Mouse (Mus musculus) C2C12 (cell line): Measurements from ENCODE around the gene Cd151. TPM values are rescaled to one million over a fixed set of nuclear protein-coding genes. Genes with fewer than 3 reads are reported as not detected.

Experiments
- H3K27me3 ChIP-seq: one replicate; pipeline ENCODE4 v1.6.1; 2011; ENCODE audit not compliant: control insufficient read depth, insufficient read depth, insufficient read length
- H3K36me3 ChIP-seq: one replicate; pipeline ENCODE4 v1.6.1; 2011; ENCODE audit not compliant: control insufficient read depth, insufficient read depth
- H3K4me3 ChIP-seq: one replicate; pipeline ENCODE4 v1.5.1; 2011; ENCODE audit warnings: mild to moderate bottlenecking, control low read depth; ENCODE audit not compliant: poor library complexity, insufficient read depth, severe bottlenecking
- H3K79me2 ChIP-seq: one replicate; pipeline ENCODE4 v1.6.1; 2011; ENCODE audit not compliant: control insufficient read depth, insufficient read depth
- H3K79me3 ChIP-seq: one replicate; pipeline ENCODE4 v1.6.1; 2011; ENCODE audit warnings: low read depth, control low read depth
- H3ac ChIP-seq: one replicate; pipeline ENCODE3; 2011; ENCODE audit warnings: low read depth; ENCODE audit not compliant: control insufficient read depth, insufficient read length
- CEBPB ChIP-seq: IDR thresholded peaks from one replicate; pipeline ENCODE4 v1.6.1; 2011; ENCODE audit warnings: low read depth, mild to moderate bottlenecking, control low read depth, moderate library complexity
- CTCF ChIP-seq: IDR thresholded peaks from one replicate; pipeline ENCODE4 v1.5.1; 2011; ENCODE audit not compliant: control insufficient read depth, insufficient read depth, insufficient read length
- FOSL1 ChIP-seq: IDR thresholded peaks from one replicate; pipeline ENCODE4 v1.8.0; 2011; ENCODE audit warnings: mild to moderate bottlenecking, low read length; ENCODE audit not compliant: poor library complexity, insufficient read depth, severe bottlenecking
- MAX ChIP-seq: IDR thresholded peaks from one replicate; pipeline ENCODE4 v1.6.1; 2011; ENCODE audit warnings: mild to moderate bottlenecking, control low read depth
- MYOD1 ChIP-seq: IDR thresholded peaks from one replicate; pipeline ENCODE4 v1.6.1; 2011; ENCODE audit warnings: low read depth; ENCODE audit not compliant: control insufficient read depth, insufficient read length
- MYOG ChIP-seq: IDR thresholded peaks from one replicate; pipeline ENCODE4 v1.6.1; 2011; ENCODE audit not compliant: control insufficient read depth, insufficient read length; ENCODE audit errors: extremely low read depth
- USF1 ChIP-seq: IDR thresholded peaks from one replicate; pipeline ENCODE4 v1.6.1; 2011; ENCODE audit warnings: low read depth, mild to moderate bottlenecking, control low read depth, moderate library complexity
- polyA plus RNA-seq: library from polyadenylated mRNA; unstranded; fragments of >200 nt; fragmentation: generic; extraction: Trizol; gene quantifications from one replicate; pipeline ENCODE4 v1.2.1, GENCODE M21; 2012; ENCODE audit warnings: missing spikeins

Gene Cd151
- polyA plus RNA-seq, 1 experiment = 334 TPM

DNA sequence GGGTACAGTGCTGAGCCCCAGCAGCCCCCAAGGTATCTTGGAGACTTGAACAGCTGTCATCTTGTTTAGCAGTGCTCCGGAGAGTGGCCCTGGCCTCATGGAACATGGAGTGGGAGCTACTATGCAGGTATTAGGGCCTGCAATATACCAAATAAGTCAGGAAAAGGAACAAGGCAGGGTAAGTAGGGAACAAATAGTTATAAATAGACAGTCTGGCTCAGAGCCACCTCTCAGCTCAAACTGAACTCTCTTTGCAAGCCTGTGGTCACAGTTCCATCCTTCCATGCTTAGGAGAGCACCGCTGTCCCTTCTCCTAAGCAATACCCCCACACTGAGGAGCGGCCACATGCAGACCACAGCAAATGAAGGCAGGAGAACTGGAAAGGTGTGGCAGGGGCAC, 30.4 kb downstream of the Cd151 start:
- Histone ChIP-seq H3K27me3 (no peaks in the 10 kb centered on the region), H3K79me2 (no peaks in the 10 kb centered on the region), H3ac (no peak overlapping the region), H3K79me3 (no peaks in the 10 kb centered on the region), H3K4me3 (no peak overlapping the region), H3K36me3 (peaks cover 8% of the 10 kb centered on the region)
- no peak for TF ChIP-seq USF1

DNA sequence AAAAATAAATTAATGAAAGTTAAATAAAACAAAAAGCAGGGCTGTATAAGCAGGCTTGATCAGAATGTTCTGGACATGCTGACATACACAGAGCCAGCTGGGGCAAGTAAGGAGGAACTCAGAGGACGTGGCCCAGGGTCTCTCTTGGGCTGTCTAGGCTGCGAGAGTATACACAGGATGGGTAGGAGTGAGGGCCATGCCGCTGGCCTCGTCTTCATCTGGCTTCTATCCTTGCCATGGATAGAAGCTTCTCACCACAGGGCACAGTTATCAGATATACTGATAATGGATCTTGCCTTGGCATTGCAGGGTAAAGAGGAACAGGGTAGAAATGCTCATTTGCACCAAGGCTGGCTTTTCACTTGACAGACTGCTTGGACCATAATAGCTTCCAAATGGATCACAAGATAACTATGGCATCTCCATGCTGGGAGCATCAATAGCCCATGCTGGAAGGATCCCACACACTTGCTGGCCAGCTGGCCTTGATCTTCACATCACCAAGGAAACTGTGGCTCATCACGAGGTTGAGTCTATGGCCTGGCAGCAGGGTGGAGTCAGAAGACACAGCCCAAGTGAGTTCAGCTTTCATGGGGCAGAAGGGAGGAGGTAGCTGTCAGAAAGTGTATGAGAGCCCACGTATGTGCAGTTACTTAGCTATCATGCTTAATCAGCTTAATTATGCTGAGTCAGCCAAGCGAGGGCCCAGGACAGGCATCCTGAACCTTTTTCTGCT, 34.8 kb downstream of the Cd151 start:
- Histone ChIP-seq H3K36me3 (no peaks in the 10 kb centered on the region), H3K4me3 (no peak overlapping the region), H3K27me3 (no peaks in the 10 kb centered on the region), H3K79me2 (no peaks in the 10 kb centered on the region), H3ac (no peak overlapping the region), H3K79me3 (no peaks in the 10 kb centered on the region)
- TF ChIP-seq MYOD1 = no peak
- TF ChIP-seq MYOG = no peak
- no peak for TF ChIP-seq FOSL1
- no peak for TF ChIP-seq USF1
- TF ChIP-seq CEBPB = no peak
- no peak for TF ChIP-seq CTCF
- no peak for TF ChIP-seq MAX

DNA sequence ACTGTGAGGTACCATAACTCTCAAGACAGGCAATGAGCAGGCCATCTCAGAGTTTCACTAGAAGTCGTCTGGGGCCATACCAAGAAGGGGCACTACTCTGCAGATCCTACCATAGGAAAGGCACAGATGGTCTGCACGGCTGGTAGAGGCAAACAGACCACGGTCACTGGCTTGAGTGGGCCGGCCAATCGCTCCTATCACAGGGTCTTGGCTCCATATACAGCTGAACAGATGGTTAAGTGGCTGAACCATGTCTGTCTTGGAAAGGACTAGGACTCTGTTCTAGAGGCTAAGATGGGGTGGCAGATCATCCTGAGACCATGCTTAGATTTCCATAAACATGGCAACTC, 35.3 kb downstream of the Cd151 start:
- Histone ChIP-seq H3K27me3 (no peaks in the 10 kb centered on the region), H3ac (no peak overlapping the region), H3K36me3 (no peaks in the 10 kb centered on the region), H3K4me3 (no peak overlapping the region), H3K79me3 (no peaks in the 10 kb centered on the region), H3K79me2 (no peaks in the 10 kb centered on the region)
- TF ChIP-seq FOSL1 (no peak), MAX (no peak), MYOD1 (no peak), USF1 (no peak), CTCF (no peak), MYOG (no peak), CEBPB (no peak)

DNA sequence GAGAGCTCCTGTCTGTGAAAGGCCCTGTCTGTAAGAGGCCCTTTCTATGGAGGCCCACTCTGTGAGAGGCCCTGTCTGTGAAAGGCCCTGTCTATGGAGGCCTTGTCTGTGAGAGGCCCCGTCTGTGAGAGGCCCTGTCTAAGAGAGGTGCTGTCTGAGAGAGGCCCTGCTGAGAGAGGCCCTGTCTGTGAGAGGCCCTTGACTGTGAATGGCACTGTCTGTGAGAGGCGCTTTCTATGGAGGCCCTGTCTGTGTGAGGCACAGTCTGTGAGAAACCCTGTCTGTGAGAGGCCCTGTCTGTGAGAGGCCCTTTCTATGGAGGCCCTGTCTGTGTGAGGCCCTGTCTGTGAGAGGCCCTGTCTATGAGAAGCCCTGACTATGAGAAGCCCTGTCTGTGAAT, 39.1 kb downstream of the Cd151 start:
- H3K79me2 ChIP-seq = no peaks in the 10 kb centered on the region
- no peaks in the 10 kb centered on the region for H3K36me3 ChIP-seq
- H3ac ChIP-seq = no peak overlapping the region
- H3K4me3 ChIP-seq = no peak overlapping the region
- H3K27me3 ChIP-seq = no peaks in the 10 kb centered on the region
- no peaks in the 10 kb centered on the region for H3K79me3 ChIP-seq
- no peak for TF ChIP-seq CEBPB
- TF ChIP-seq FOSL1 = no peak
- TF ChIP-seq MYOD1 = no peak
- TF ChIP-seq MYOG = no peak
- no peak for TF ChIP-seq CTCF
- TF ChIP-seq USF1 = no peak
- TF ChIP-seq MAX = no peak

DNA sequence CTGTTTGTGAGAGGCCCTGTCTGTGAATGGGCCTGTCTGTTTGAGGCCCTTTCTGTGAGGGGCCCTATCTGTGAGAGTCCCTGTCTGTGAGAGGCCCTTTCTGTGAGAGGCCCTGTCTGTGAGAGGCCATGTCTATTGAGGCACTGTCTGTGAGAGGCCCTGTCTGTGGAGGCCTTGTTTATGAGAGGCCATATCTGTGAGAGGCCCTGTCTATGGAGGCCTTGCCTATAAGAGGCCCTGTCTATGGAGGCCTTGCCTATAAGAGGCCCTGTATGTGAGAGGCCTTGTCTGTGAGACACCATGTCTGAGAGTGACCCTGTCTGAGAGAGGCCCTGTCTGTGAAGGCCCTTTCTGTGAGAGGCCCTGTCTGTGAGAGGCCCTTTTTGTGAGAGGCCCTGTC, 41.0 kb downstream of the Cd151 start:
- Histone ChIP-seq H3ac (no peak overlapping the region), H3K27me3 (no peaks in the 10 kb centered on the region), H3K36me3 (no peaks in the 10 kb centered on the region), H3K79me3 (no peaks in the 10 kb centered on the region), H3K79me2 (no peaks in the 10 kb centered on the region), H3K4me3 (no peak overlapping the region)
- TF ChIP-seq CEBPB = no peak

DNA sequence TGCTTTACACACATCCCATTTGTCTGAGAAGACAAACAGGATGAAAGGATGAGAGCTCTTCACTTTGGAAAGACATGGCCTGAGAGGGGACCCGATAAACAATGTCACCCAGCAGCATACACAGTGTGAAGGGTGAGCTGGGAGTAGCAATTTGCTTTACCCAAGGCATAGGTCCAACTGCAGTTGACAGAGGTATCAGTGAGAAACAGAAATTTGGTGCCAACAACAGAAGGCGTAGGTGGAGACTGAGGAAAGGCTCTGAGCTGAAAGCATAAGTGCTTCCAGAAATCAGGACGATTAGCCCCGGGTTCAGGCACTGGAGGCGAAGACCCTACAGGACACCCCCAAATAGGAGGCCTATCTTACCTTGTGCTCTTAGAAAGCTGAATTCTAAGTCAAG, 43.0 kb downstream of the Cd151 start:
- TF ChIP-seq FOSL1 (no peak), MYOD1 (no peak), MAX (no peak), CEBPB (no peak), CTCF (no peak), USF1 (no peak), MYOG (no peak)
- no peaks in the 10 kb centered on the region for H3K36me3 ChIP-seq
- H3K79me3 ChIP-seq = no peaks in the 10 kb centered on the region
- H3K4me3 ChIP-seq = no peak overlapping the region
- H3ac ChIP-seq = no peak overlapping the region
- no peaks in the 10 kb centered on the region for H3K79me2 ChIP-seq
- H3K27me3 ChIP-seq = no peaks in the 10 kb centered on the region
